Mouse (Mus musculus): Measurements from ENCODE around the gene Gab1.

The Gab1 gene

DNA sequence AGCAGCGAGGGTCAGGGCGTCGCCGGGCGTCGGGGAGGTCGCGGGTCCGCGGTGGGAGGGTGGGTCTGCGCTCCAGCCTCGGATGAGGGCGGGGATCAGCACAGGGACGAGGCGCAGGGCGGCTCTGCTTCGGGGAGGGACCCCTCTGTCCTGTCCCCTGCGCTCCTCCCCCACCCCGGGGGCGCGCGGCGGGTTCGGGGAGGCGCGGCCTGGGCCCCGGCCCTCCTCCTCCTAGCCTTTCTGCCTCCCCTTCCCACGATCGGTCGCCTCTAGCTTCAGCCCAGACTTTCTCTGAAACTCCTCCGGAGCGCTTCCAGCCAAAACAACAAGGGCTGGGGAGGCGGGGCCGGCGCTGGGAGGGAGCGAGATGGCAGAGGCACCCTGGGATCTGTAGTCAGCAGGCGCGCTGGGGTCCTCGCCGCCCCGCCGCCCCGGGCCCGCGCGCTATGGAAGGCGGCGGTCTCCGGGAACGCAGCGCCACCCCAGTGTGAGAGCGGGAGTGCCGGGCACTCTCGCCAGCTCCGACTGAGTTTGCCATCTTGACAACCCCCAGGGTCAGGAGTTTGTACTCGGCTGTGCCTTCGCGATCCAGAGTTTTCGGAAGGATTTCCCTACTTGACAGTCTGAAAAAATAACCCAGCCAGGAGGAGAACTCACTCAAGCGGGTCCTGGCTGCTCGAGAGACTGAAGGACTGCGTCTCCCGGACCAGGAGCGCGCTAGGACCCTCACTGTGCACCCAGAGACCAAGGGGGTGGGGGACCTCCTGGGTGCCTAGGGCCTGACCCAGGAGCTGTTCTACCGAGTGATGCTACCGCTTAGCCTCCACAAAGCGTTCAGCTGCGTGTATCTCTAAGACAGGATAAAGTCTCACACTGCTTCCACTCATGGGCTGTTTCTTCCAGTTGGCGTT lies at the start of gene Gab1:
TSS of gene Gab1 (minus strand) at position 324 of the 911 bp plus-strand sequence.
- peak; percentile 88 to 89 for DNase-seq (ENCODE audit: low spot score in 2 of 2)

DNA sequence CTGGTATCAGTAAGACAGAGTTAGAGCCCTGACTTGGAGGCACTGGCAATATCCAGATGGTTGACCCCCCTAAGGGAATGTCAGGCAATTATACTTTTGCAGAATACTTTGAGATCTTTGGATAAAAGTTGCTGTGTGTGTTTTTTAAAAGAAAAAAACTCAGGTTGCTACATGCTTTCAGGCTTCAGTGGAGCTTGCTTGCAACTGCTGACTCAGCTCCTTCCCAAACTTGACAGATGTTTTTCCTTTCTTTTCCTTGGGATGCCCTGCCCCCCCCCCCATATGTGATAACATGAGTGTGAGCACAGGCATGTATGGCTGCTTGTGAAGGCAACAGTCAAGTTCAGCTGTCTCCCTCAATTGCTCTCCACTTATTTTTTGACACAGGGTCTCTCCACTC lies 48.5 kb upstream of the Gab1 start:
- no peak for DNase-seq (ENCODE audit: low spot score in 2 of 2)

DNA sequence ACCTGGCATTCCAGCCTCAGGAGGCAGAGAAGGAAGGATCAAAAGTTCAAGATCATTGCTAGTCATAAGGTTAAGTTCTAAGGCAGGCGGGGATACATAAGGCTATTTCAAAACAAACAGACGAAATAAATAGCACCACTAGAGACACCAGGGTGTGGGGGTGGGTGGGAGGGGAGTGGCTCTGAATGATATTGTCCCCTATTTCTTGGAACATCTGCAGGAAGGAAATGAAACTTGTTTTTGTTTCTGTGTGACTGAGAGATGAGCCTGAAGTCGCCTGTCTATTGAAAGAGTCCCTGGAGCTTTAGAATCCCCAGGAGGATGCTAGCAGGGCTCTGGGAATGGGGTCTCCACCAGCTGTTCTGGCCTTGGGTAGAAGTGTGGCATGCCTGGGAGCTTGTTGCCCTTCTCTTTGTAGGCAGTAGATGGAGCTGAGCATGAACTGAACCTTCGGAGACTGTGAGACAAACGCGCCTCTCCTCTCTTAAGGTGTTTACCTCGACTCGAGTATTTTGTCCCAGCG lies 43.5 kb upstream of the Gab1 start:
- DNase-seq (ENCODE audit: low spot score in 2 of 2): no peak

GRCm38 (mm10) chr8:80922642-80923041 lies 42.3 kb upstream of the Gab1 start:
- DNase-seq (ENCODE audit: low spot score in 2 of 2): peak; percentile 52 to 57

GRCm38 (mm10) chr8:80919130-80919529 lies 38.8 kb upstream of the Gab1 start:
- no peak for DNase-seq (ENCODE audit: low spot score in 2 of 2)

GRCm38 (mm10) chr8:80918531-80918930 lies 38.2 kb upstream of the Gab1 start:
- no peak for DNase-seq (ENCODE audit: low spot score in 2 of 2)

DNA sequence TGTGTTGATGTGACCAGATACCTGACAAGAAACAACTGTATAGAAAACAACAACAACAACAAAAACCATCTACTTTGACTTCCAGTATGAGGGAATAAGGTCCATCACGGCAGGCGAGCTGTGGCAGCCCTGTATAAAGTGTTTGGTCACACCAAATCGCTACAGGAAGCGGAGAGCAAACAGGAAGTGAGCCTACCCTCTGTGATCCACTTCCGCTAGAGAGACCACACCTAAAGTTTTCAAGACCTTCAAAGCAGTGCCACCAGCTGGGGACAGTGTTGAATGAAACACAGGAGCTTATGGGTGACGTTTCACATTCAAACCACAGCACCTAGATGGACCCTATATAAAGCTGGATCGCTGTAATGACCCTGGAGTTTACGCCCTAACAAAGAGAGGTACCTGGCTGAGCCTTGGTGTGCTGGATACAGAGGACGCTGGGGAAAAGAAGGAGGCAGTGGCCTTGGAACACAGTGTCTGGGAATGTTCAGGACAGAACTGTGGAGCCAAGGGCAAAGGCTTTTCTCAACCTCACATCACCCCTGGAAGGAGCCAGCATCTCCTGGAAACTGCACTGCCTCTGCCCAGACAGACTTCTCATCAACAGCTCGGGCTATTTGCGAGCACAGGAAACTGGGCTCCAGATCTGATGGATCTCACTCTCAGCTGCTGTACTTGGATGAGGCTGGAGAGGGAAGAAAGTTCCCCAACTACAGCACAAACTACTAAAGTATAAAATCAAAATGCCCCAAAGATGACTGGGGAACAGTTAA lies 36.3 kb upstream of the Gab1 start:
- no peak for DNase-seq (ENCODE audit: low spot score in 2 of 2)

- no peak for DNase-seq (ENCODE audit: low spot score in 2 of 2)
These were observed 32.9 kb upstream of the Gab1 start for GRCm38 (mm10) chr8:80913016-80913748.

- no peak for DNase-seq (ENCODE audit: low spot score in 2 of 2)
These were observed 31.1 kb upstream of the Gab1 start for GRCm38 (mm10) chr8:80911400-80911799.

- no peak for DNase-seq (ENCODE audit: low spot score in 2 of 2)
These were observed 28.1 kb upstream of the Gab1 start for GRCm38 (mm10) chr8:80908262-80908907.

GRCm38 (mm10) chr8:80902354-80902753 lies 22.0 kb upstream of the Gab1 start:
- no peak for DNase-seq (ENCODE audit: low spot score in 2 of 2)

DNA sequence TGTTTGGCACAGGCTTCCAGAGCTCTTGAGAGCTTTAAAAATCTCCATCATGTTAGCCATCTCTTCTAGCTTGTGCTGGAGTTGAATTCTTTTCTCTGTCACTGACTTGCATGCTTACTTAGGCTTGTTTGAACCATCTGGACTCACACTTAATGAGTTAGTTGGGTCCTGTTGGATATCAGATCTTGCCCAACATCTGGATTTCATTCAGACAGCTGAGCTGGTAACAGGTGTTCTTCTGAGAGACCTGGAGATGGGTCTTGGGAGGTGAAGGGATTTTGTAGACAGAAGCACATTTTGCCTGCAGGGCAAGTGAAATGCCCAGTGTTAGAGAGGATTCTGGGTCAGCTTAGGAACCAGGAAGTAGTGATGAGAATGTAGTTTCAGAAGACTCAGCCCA lies 19.0 kb upstream of the Gab1 start:
- DNase-seq (ENCODE audit: low spot score in 2 of 2): no peak

GRCm38 (mm10) chr8:80896026-80896425 lies 15.7 kb upstream of the Gab1 start:
- DNase-seq (ENCODE audit: low spot score in 2 of 2): no peak

DNA sequence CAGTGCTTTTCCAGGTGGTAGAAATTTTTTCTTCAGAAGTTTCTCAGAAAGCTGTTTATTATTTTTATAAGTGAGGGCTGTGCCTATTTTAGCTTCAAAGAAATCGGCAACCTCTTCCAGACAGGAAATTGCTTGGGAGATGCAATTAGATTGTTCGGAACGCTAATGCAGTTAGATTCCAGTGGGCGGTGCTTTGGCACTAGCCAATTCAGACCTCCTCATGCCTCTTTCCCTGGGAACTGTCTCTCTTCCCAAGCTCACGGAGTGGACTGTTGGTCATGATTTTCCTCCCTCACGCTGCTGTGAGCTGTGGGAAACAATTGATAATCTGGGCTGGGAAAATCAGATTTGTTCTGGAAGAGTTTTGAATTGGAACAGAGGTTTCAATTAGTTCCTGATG lies 15.1 kb upstream of the Gab1 start:
- DNase-seq (ENCODE audit: low spot score in 2 of 2): no peak

DNA sequence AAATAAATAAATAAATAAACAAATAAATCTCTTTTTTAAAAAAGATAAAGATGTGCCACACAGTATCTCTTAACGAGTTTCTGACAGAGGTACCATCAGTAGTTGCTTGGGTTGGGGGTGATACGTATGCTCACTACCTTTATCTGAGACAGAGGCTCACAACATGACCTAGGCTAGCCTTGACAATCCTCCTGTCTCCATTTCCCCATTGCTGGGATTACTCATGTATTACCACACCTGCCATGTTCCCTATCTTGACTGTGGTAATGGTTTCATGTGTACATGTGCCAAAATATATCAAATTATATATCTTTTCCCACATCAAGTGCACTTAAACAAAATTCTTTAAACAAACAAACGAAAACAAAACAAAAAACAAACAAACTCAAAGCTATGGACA lies 14.2 kb upstream of the Gab1 start:
- no peak for DNase-seq (ENCODE audit: low spot score in 2 of 2)

- DNase-seq (ENCODE audit: low spot score in 2 of 2): peak; percentile 43 to 63
These were observed 708 bp downstream of the Gab1 start for GRCm38 (mm10) chr8:80879426-80880195.

GRCm38 (mm10) chr8:80878801-80879425 lies 1.4 kb downstream of the Gab1 start:
- DNase-seq (ENCODE audit: low spot score in 2 of 2): peak in 1 of 2 experiments; percentile 49

DNA sequence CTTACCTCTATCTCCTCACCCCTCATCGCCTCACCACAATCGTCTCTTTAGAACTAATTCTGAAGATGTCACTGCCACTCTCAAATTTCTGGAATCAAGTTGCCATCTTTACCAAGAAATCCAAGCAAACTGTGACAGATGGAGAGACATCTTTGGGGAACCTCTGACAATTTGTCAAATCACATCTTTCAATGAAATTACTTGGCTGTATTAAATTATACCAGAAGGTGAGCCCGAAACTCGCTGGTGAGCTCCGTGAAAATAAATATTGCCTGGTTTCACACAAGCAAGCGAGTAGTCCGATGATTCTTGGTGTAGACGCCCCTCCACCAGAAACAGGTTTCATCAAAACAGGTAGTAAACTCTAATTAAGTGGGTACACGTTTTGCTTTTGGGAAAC lies 2.2 kb downstream of the Gab1 start:
- no peak for DNase-seq (ENCODE audit: low spot score in 2 of 2)

DNA sequence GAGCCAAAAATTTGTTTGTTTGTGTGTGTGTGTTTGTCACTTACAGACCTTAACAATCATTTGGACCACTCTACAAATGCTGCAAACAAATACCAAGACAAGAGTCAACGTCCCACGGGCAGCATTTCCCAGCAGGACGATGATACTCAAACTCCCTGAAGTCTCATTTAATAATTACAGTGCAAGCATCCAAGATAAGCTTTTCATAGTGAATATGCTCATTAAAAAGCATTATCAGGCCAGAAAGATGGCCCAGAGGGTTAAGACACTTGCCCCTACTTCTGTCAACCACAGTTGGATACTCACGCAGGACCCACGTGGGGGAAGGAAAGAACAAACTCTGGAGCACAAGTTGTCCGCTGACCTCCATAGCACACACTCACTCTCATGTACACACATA lies 4.8 kb downstream of the Gab1 start:
- DNase-seq (ENCODE audit: low spot score in 2 of 2): no peak
